Mouse (Mus musculus): ENCODE results near the gene Chrna5. TPM values are rescaled to one million over a fixed set of nuclear protein-coding genes. Genes with fewer than 3 reads are reported as not detected.

Gene Chrna5
- total RNA-seq, 1 experiment from 2014 or later = not detected

DNA sequence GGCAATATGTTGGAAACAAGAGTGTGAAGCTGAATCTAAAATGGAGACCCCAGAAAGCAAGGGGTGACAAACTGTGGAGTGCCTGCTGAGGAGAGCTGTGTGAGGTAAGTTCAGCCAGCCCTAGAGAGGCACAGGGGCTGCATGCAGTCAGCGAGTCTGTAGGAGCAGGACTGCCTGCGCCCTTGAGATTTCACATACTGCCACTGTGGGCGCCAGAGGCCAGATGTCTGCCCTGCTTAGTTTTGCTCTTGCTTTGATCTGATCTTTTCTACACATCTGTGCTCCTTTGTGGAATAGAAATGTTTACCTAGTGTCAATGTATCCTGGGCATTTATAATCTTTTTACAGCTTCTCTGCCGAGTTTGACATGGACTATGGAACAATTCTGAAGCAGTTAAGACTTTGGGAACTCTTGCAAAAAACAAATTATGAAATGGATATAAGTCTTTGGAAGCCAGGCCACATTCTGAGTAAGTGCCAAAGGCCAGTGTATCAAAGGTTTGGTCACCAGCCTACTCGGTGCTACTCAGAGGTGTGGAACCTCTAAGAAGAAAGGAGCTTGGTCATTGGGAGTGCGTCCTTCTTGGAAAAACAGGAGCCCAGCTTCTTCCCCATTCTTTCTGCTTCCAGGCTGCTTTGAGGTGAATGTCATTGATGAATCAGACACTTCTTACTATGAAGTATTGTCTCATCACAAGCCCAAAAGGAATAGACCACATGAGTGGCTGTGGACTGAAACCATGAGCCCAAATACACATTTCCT lies 30.1 kb downstream of the Chrna5 start:
- no peak for ATAC-seq (replicated peaks; ENCODE audit: insufficient number of reproducible peaks, low FRiP score, low TSS enrichment, poor library complexity, severe bottlenecking)

- ATAC-seq (replicated peaks; ENCODE audit: insufficient number of reproducible peaks, low FRiP score, low TSS enrichment, poor library complexity, severe bottlenecking) = no peak
Observed at GRCm38 (mm10) chr9:55016926-55017325, 36.2 kb downstream of the Chrna5 start.

GRCm38 (mm10) chr9:55023326-55023725 lies 42.6 kb downstream of the Chrna5 start:
- no peak for ATAC-seq (replicated peaks; ENCODE audit: insufficient number of reproducible peaks, low FRiP score, low TSS enrichment, poor library complexity, severe bottlenecking)

DNA sequence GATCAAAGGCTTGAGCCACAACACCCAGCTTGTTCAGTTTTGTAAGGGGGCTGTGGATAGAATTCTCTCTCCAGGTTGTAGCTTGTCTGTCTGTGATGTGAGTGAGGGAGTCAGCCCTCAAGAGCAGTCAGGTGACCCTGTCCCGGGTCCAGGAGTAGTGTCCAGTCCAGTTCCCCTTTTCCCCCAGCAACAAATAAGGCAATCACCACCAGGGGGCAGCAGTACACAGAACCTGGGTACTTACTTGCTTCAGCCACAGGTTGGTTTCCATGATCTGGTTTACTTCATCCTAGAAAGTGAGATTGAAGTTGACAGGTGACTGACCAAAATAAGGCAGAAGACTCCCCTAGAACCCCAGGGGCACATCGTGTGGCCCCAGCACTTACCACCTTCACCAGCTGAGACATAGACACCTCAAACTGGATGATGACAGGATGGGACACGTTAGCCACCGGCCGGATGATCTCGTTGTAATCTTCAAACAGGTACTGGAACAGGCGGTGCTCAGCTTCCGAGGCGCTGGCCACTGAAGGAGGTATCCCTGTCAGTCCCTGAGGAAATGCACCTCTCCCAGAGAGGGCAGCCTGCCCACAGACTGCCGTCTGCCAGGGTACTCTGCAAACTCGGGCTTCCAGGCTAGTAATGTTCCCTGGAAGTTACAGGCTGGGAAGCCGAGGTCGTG lies 43.4 kb downstream of the Chrna5 start:
- peak; percentile 74 for ATAC-seq (replicated peaks; ENCODE audit: insufficient number of reproducible peaks, low FRiP score, low TSS enrichment, poor library complexity, severe bottlenecking)

GRCm38 (mm10) chr9:55025534-55026274 lies 45.0 kb downstream of the Chrna5 start:
- no peak for ATAC-seq (replicated peaks; ENCODE audit: insufficient number of reproducible peaks, low FRiP score, low TSS enrichment, poor library complexity, severe bottlenecking)

DNA sequence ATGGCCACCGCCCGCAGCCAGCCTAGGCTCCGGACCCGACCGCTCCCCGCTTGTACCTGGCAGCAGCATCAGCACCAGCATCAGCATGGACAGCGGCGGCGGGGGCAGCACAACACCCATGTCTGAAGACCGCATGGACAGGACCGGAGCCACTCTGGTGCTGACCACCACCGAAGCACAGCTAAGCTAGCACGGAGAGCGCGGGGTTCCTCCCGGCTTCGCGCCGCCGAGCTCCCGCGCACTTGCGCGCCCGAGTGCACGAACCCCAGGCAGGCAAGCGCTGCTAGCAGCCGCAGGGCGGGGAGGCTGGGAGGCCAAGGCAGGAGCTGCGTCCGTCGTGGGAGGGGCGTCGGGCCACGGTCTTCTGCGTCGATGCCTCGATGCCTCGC lies 45.6 kb downstream of the Chrna5 start, which contains the start of gene Chrna3:
Chrna3 (minus strand) TSS at position 288 of the 389 bp plus-strand sequence.
- no peak for ATAC-seq (replicated peaks; ENCODE audit: insufficient number of reproducible peaks, low FRiP score, low TSS enrichment, poor library complexity, severe bottlenecking)

DNA sequence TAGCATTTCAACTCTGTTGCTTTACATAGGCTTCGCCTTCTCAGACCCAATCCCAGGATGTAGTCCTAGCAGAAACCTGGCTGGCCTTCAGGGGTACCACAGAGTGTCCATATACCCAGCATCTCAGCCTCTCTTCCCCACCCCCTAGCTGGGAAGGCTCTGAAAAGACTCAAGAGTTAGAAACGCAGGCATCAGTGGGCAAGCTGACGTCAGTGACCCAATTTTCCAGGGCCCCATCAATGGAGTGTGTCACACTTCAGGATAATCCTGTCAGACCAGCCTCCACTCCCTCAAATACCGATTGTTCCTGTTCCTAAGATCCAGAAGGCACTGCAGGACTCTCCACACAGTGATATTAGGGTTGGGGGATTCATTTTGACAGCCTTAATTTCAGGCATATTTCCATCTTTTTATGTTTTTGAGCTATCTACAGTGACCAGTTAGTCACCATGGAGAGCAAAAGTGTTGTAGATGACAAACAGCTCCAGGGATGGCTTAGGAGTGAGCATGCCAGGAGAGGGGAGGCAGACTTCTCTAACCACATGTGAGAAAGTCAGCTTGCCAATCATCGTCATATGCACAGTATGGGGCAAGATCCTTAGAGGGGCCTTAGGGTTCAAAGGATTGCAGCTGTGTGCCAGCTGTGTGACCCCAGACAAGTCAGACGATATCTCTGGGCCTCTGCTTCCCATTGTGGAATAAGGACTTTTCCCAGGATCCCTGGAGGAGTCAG lies 50.9 kb downstream of the Chrna5 start:
- ATAC-seq (replicated peaks; ENCODE audit: insufficient number of reproducible peaks, low FRiP score, low TSS enrichment, poor library complexity, severe bottlenecking) = no peak

DNA sequence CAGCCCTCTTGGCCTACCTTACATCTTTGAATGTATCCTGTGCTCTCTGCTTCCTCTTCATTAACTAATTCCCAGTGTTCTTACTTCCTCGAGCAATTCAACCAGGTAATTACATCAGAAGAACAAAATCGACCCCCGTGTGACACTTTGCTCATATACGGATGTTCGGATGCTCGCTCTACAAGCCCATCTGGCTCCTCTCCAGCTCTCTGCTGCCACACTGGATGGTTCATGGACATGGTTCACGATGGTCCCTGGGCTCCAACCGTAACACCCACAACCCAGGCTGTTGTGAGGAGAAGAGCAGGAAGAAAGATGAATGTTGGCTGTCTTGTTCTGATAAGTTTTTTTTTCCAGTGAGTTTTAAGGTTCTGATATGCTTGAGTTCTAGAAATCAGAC lies 58.3 kb downstream of the Chrna5 start:
- ATAC-seq (replicated peaks; ENCODE audit: insufficient number of reproducible peaks, low FRiP score, low TSS enrichment, poor library complexity, severe bottlenecking) = no peak

DNA sequence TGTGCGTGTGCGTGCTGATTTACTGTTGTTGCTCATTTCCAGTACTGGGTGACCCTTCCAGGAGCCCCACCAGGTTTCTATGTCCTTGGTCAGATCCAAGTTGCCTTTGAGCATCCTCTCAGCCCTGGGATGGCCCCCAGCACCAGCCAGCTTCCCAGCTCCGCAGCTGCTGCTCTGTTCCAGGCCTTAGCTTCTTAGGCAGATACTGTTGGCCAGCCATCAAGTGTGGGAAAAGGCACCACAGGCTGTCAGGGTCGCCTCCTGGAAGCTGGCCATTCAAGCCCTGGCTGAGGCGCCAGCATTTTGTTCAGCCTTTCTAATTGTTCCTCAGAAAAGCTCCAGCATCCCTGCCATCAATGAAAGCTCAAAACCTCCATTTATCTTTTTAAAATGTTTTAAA lies 59.3 kb downstream of the Chrna5 start:
- ATAC-seq (replicated peaks; ENCODE audit: insufficient number of reproducible peaks, low FRiP score, low TSS enrichment, poor library complexity, severe bottlenecking) = no peak

GRCm38 (mm10) chr9:55041389-55041788 lies 60.7 kb downstream of the Chrna5 start:
- no peak for ATAC-seq (replicated peaks; ENCODE audit: insufficient number of reproducible peaks, low FRiP score, low TSS enrichment, poor library complexity, severe bottlenecking)

DNA sequence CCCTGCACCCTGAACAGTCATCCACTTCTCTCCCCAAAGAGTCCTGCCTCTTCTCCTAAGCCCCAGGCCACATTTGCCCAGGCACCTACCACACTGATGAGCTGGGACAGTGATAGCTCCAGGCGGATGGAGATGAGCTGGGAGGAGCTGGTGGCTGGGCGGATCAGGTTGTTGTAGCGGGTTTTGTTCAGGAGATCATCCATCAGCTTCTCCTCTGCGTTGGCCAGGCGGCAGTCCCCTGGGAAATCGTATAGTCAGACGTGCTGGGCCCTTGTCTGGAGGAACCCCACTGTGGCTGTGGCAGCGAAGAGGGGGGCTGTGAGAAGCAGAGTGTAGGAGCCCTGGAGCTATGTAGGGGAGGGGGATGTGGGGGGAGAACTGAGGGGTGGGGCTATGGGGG lies 63.0 kb downstream of the Chrna5 start:
- no peak for ATAC-seq (replicated peaks; ENCODE audit: insufficient number of reproducible peaks, low FRiP score, low TSS enrichment, poor library complexity, severe bottlenecking)

DNA sequence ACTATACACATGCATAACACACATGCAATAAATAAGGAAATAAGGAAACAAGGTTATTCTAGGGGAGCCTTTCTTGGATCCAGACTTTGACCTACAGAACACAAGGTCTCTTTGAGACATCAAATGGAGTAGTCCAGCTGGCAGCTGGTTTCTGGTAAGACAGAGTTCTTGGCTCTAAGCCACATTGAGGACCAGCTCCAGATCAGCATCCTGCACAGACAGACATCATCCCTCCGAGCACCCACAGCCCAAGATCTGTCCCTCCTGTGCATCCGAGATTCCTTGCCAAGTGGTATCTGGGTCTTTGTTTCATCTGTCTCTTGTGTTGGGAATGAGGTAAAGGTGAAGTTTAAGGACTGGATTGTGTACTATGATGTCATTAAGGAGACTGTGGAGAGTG lies 64.3 kb downstream of the Chrna5 start:
- ATAC-seq (replicated peaks; ENCODE audit: insufficient number of reproducible peaks, low FRiP score, low TSS enrichment, poor library complexity, severe bottlenecking) = no peak

GRCm38 (mm10) chr9:55046764-55047163 lies 66.1 kb downstream of the Chrna5 start:
- ATAC-seq (replicated peaks; ENCODE audit: insufficient number of reproducible peaks, low FRiP score, low TSS enrichment, poor library complexity, severe bottlenecking) = no peak

DNA sequence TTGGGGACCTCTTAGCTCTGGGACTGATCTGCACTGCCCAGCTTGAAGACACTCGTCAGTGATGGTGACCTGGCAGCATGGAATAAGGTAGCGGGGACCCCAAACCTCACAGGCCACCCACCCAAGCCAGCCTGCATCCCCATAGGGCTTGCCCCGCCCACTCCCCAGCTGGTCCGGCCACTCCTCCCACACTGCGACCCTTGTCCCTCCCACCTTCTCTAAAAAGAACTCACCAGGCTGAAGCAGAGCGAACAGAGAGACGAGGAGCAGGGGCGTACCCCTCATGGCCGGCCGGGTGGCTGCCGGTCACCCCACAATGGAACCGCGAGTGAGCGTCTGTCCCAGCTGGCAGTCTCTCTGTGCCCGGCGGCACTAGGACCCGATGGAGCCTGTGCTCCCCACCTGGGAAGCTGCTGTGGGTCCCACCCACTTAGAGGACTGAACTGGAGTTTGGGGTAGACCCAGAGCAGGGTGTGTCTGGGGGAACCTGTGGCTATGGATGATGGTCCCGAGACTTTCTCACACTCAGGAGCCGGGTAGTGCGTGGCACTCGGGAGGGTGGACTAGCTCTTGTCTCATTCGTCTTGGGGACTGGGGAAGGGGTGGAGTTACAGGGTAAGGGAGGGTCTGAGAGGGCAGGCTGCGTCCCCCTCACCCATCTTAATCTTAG lies 67.7 kb downstream of the Chrna5 start, which contains the start of gene Chrnb4:
Chrnb4 (minus strand) TSS at position 569 of the 670 bp plus-strand sequence.
- ATAC-seq (replicated peaks; ENCODE audit: insufficient number of reproducible peaks, low FRiP score, low TSS enrichment, poor library complexity, severe bottlenecking) = no peak

DNA sequence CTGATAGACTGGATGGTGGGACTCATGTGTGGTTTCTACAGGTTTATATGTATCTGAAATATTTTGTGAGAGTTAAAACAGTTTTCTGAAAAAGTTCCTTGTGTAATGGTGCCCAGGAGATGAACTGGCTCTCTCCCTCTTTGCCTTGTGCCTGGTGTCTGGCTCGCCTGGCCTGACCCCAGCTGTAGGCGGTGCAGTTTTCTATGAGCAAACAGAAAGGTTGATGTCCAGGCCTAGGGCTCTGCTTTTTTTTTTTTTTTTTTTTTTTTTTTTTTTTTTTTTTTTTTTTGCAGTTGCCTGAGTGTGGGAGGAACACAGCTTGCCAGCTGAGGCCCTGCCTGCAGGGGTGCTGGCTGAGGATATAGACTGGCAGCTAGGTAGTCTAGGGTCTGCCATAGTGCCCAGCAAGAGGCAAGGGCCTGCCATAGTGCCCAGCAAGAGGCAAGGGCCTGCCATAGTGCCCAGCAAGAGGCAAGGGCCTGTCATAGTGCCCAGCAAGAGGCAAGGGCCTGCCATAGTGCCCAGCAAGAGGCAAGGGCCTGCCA lies 74.8 kb downstream of the Chrna5 start:
- ATAC-seq (replicated peaks; ENCODE audit: insufficient number of reproducible peaks, low FRiP score, low TSS enrichment, poor library complexity, severe bottlenecking) = no peak

Data from monocyte, adult 5-6 weeks (primary cell).